ENCODE assay signal across 16 mouse cellular contexts in the genomic region with DNA sequence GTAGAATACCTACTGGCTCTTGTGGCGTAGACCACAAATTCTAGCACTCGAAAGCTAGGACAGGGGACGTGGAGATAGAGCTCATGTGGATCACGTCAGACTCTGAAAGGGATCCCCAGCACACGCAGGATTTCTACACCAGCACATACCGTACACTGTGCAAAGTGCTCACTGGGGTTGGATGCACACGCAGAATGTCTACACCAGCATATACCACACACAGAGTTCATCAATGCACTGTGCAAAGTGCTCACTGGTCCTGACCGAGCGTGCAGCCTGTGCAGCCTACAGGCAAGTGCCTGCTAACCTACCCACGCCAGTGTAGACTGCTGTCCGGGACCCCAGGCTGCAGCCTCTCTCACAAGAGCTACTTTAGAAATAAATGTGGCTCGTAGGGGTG.
"Had no signal": no experiment of that assay in that cellular context is flagged by ENCODE, and none has a peak within 500 bp of the region (broad histone marks: within the 10 kb centered on the region; RNA-seq: fewer than 3 reads in every experiment).

No protein-coding gene starts in this region.

- H3K4me3 ChIP-seq: limb, embryonic 13.5 days; neural tube, embryonic 12.5 days; neural tube, embryonic 15.5 days had no signal

- H3K4me1 ChIP-seq: limb, embryonic 13.5 days; neural tube, embryonic 12.5 days; neural tube, embryonic 15.5 days had no signal

- H3K9ac ChIP-seq: limb, embryonic 13.5 days; liver, embryonic 14.5 days; neural tube, embryonic 12.5 days; neural tube, embryonic 15.5 days had no signal

- ATAC-seq: intestine, postnatal 0 days had no signal

- H3K27ac ChIP-seq: limb, embryonic 13.5 days; liver, embryonic 14.5 days; macrophage; neural tube, embryonic 12.5 days; neural tube, embryonic 15.5 days had no signal

- H3K27me3 ChIP-seq: limb, embryonic 13.5 days; neural tube, embryonic 12.5 days; neural tube, embryonic 15.5 days had no signal

- H3K4me2 ChIP-seq: limb, embryonic 13.5 days; midbrain, embryonic 11.5 days; neural tube, embryonic 12.5 days; neural tube, embryonic 15.5 days had no signal

- H3K9me3 ChIP-seq: limb, embryonic 13.5 days; neural tube, embryonic 12.5 days; neural tube, embryonic 15.5 days had no signal

- DNase-seq: kidney, adult 2 months; kidney, postnatal 10 days; kidney, postnatal 4 days; left cerebral cortex, postnatal 4 days; lung, adult 18-20 months; lung, postnatal 14 days; midbrain, embryonic 14.5 days; thymus, adult 18-20 months; thymus, postnatal 36 days had no signal
